Mouse (Mus musculus): ENCODE results near the gene Nanos2. TPM values are rescaled to one million over a fixed set of nuclear protein-coding genes. Genes with fewer than 3 reads are reported as not detected.

Gene Nanos2
- polyA plus RNA-seq, 1 experiment = not detected

- peaks cover 3% of the 10 kb centered on the region for H3K4me1 ChIP-seq (ENCODE audit: control insufficient read depth, insufficient read depth, low read length)
These were observed 37.5 kb downstream of the Nanos2 start for GRCm38 (mm10) chr7:19024581-19025255.

GRCm38 (mm10) chr7:19028067-19028466, 40.9 kb downstream of the Nanos2 start:
- no peak overlapping the region for H3K27ac ChIP-seq (ENCODE audit: control insufficient read depth, insufficient read depth, low read depth, low read length, poor library complexity)
- TF ChIP-seq CTCF (IDR thresholded peaks at IDR 0.05; ENCODE audit: control insufficient read depth, insufficient read depth, low read length) (no peak), POLR2A (IDR thresholded peaks at IDR 0.05; ENCODE audit: borderline replicate concordance, control insufficient read depth, low read depth, low read length) (no peak)
- no peak overlapping the region for H3K4me3 ChIP-seq (replicated peaks; ENCODE audit: control insufficient read depth, low read depth, low read length)
- H3K4me1 ChIP-seq (ENCODE audit: control insufficient read depth, insufficient read depth, low read length) = peaks cover 3% of the 10 kb centered on the region

More at GRCm38 (mm10) chr7:19024581-19025255, 37.5 kb downstream of the Nanos2 start:
- peak overlapping the region; percentile 67 for H3K4me3 ChIP-seq (replicated peaks; ENCODE audit: control insufficient read depth, low read depth, low read length)
- TF ChIP-seq POLR2A (IDR thresholded peaks at IDR 0.05; ENCODE audit: borderline replicate concordance, control insufficient read depth, low read depth, low read length) = peak; percentile 12; the same call in 1 of the 2 replicates
- TF ChIP-seq CTCF (IDR thresholded peaks at IDR 0.05; ENCODE audit: control insufficient read depth, insufficient read depth, low read length) = no peak
- H3K27ac ChIP-seq (ENCODE audit: control insufficient read depth, insufficient read depth, low read depth, low read length, poor library complexity) = peak overlapping the region; percentile 34; the same call in 1 of the 2 replicates
- WGBS = under 1% methylated on average over 36 of the region's 36 CpGs

- Histone ChIP-seq H3K4me1 (ENCODE audit: control insufficient read depth, insufficient read depth, low read length) (peaks cover 3% of the 10 kb centered on the region), H3K4me3 (replicated peaks; ENCODE audit: control insufficient read depth, low read depth, low read length) (no peak overlapping the region), H3K27ac (ENCODE audit: control insufficient read depth, insufficient read depth, low read depth, low read length, poor library complexity) (no peak overlapping the region)
- TF ChIP-seq CTCF (IDR thresholded peaks at IDR 0.05; ENCODE audit: control insufficient read depth, insufficient read depth, low read length) (peak; percentile 81), POLR2A (IDR thresholded peaks at IDR 0.05; ENCODE audit: borderline replicate concordance, control insufficient read depth, low read depth, low read length) (no peak)
- 63% methylated on average over 6 of the region's 6 CpGs for WGBS
These were observed 42.0 kb downstream of the Nanos2 start for GRCm38 (mm10) chr7:19029084-19029653.

GRCm38 (mm10) chr7:19031641-19032040, 44.4 kb downstream of the Nanos2 start:
- no peak overlapping the region for H3K27ac ChIP-seq (ENCODE audit: control insufficient read depth, insufficient read depth, low read depth, low read length, poor library complexity)
- 88% methylated on average over 4 of the region's 4 CpGs for WGBS
- no peak overlapping the region for H3K4me3 ChIP-seq (replicated peaks; ENCODE audit: control insufficient read depth, low read depth, low read length)
- TF ChIP-seq CTCF (IDR thresholded peaks at IDR 0.05; ENCODE audit: control insufficient read depth, insufficient read depth, low read length) = no peak
- no peak for TF ChIP-seq POLR2A (IDR thresholded peaks at IDR 0.05; ENCODE audit: borderline replicate concordance, control insufficient read depth, low read depth, low read length)
- H3K4me1 ChIP-seq (ENCODE audit: control insufficient read depth, insufficient read depth, low read length) = no peaks in the 10 kb centered on the region

Other genes starting within 250 kb of the Nanos2 start
- gene Psg19, start 188.9 kb upstream of the Nanos2 start, polyA plus RNA-seq (2011; ENCODE audit: insufficient read depth, insufficient read length, low replicate concordance, missing spikeins) = not detected in 2 replicates
- not detected in 2 replicates for gene Psg17, start 165.8 kb upstream of the Nanos2 start, polyA plus RNA-seq (2011; ENCODE audit: insufficient read depth, insufficient read length, low replicate concordance, missing spikeins)
- gene Mill2, start 147.4 kb upstream of the Nanos2 start, polyA plus RNA-seq (2011; ENCODE audit: insufficient read depth, insufficient read length, low replicate concordance, missing spikeins) = 1.5 and 3.6 TPM in 2 replicates
- gene Pglyrp1, start 116.1 kb upstream of the Nanos2 start, polyA plus RNA-seq (2011; ENCODE audit: insufficient read depth, insufficient read length, low replicate concordance, missing spikeins) = 72.2 and 201 TPM in 2 replicates
- gene Ccdc61, start 77.0 kb upstream of the Nanos2 start, polyA plus RNA-seq (2011; ENCODE audit: insufficient read depth, insufficient read length, low replicate concordance, missing spikeins) = 18.7 and 40.4 TPM in 2 replicates
- 0.16 and 0.35 TPM in 2 replicates for gene Nova2, start 61.5 kb upstream of the Nanos2 start, polyA plus RNA-seq (2011; ENCODE audit: insufficient read depth, insufficient read length, low replicate concordance, missing spikeins)
- 0.83 and 1.1 TPM in 2 replicates for gene Mypop, start 3.8 kb downstream of the Nanos2 start, polyA plus RNA-seq (2011; ENCODE audit: insufficient read depth, insufficient read length, low replicate concordance, missing spikeins)
- gene Irf2bp1, start 16.6 kb downstream of the Nanos2 start, polyA plus RNA-seq (2011; ENCODE audit: insufficient read depth, insufficient read length, low replicate concordance, missing spikeins) = 6.8 and 7.3 TPM in 2 replicates
- not detected in 2 replicates for gene Foxa3, start 36.1 kb downstream of the Nanos2 start, polyA plus RNA-seq (2011; ENCODE audit: insufficient read depth, insufficient read length, low replicate concordance, missing spikeins)
- 34.3 and 108 TPM in 2 replicates for gene Sympk, start 37.0 kb downstream of the Nanos2 start, polyA plus RNA-seq (2011; ENCODE audit: insufficient read depth, insufficient read length, low replicate concordance, missing spikeins)
- gene Rsph6a, start 67.3 kb downstream of the Nanos2 start, polyA plus RNA-seq (2011; ENCODE audit: insufficient read depth, insufficient read length, low replicate concordance, missing spikeins) = not detected in 2 replicates
- gene Dmwd, start 88.8 kb downstream of the Nanos2 start, polyA plus RNA-seq (2011; ENCODE audit: insufficient read depth, insufficient read length, low replicate concordance, missing spikeins) = 21.4 and 27.7 TPM in 2 replicates
- gene Dmpk, start 96.4 kb downstream of the Nanos2 start, polyA plus RNA-seq (2011; ENCODE audit: insufficient read depth, insufficient read length, low replicate concordance, missing spikeins) = 25.8 and 42.6 TPM in 2 replicates
- gene Six5, start 107.2 kb downstream of the Nanos2 start, polyA plus RNA-seq (2011; ENCODE audit: insufficient read depth, insufficient read length, low replicate concordance, missing spikeins) = 4.7 and 6.5 TPM in 2 replicates
- gene Gm4969, start 131.0 kb downstream of the Nanos2 start, polyA plus RNA-seq (2011; ENCODE audit: insufficient read depth, insufficient read length, low replicate concordance, missing spikeins) = not detected in 2 replicates
- gene Fbxo46, start 132.5 kb downstream of the Nanos2 start, polyA plus RNA-seq (2011; ENCODE audit: insufficient read depth, insufficient read length, low replicate concordance, missing spikeins) = 3.9 and 4.8 TPM in 2 replicates
- 3.6 and 6.8 TPM in 2 replicates for gene Qpctl, start 161.9 kb downstream of the Nanos2 start, polyA plus RNA-seq (2011; ENCODE audit: insufficient read depth, insufficient read length, low replicate concordance, missing spikeins)
- gene Snrpd2, start 162.3 kb downstream of the Nanos2 start, polyA plus RNA-seq (2011; ENCODE audit: insufficient read depth, insufficient read length, low replicate concordance, missing spikeins) = 56.3 and 58.6 TPM in 2 replicates
- gene Gipr, start 178.7 kb downstream of the Nanos2 start, polyA plus RNA-seq (2011; ENCODE audit: insufficient read depth, insufficient read length, low replicate concordance, missing spikeins) = 0.62 and 0.79 TPM in 2 replicates
- gene Eml2, start 189.0 kb downstream of the Nanos2 start, polyA plus RNA-seq (2011; ENCODE audit: insufficient read depth, insufficient read length, low replicate concordance, missing spikeins) = 14.2 and 33.1 TPM in 2 replicates
- gene Gpr4, start 225.1 kb downstream of the Nanos2 start, polyA plus RNA-seq (2011; ENCODE audit: insufficient read depth, insufficient read length, low replicate concordance, missing spikeins) = 0.34 and 0.70 TPM in 2 replicates
- gene Opa3, start 240.9 kb downstream of the Nanos2 start, polyA plus RNA-seq (2011; ENCODE audit: insufficient read depth, insufficient read length, low replicate concordance, missing spikeins) = 7.5 and 8.5 TPM in 2 replicates

Measured in bone marrow, adult 2 months (tissue).